Mouse (Mus musculus): ENCODE measurements around the gene Slf2. TPM values are rescaled to one million over a fixed set of nuclear protein-coding genes. Genes with fewer than 3 reads are reported as not detected.

The Slf2 gene
- total and polyA plus RNA-seq, 3 experiments, result 20.6 to 22.9 (median 22.6) TPM

DNA sequence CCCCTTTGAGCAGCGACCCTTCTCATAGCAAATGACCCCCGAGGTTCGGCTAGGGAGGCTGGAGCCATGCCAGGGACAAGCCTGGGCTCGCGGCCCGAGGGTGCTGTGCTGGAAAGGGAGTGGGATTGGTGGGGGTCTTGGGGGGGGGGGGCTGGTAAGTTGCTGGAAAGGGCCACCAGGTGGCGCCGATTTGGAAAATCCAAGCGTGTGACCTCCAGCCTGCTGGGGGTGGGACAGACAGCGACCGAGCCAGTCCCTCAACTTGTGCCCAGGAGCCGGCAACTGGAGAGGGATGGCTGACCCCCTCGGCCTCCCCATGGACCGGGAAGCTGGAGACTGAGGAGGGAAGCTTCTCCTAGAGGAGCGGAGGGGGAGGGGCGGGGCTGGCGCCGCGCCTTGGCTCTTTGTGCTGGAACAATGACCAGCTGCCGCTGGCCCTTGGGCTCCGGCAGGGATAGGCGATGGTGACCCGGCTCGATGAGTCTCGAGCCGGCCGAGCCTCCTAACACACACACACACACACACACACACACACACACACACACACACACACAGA lies 86.3 kb downstream of the Slf2 start:
- dilution Hi-C loops (cut with MboI; ENCODE audit: extremely low pct_ligation_motif_present, extremely low pct_unique_long_range_greater_than_20kb, low sequenced_read_pairs), result no loop called here

DNA sequence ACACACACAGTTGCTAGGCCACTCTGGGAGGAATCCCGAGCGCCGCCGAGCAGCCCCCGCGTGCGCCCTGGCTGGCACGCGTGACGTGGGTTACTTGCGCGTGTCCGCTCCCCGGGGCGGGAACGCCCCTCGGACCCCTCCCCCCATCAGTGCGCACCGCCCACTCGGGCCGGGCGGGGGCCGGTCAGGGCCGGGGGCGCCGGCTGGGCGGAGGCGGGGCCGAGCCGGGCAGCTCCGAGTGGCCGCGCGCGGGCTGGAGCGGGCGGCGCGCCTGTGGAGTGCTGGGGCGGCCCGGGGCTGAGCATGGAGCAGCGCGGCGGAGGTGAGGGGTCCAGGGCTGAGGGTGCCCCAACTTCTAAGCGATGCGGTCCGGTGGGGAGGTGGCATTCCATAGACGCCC lies 87.0 kb downstream of the Slf2 start:
- peaks cover 44% of the 10 kb centered on the region for H3K27me3 ChIP-seq (replicated peaks)
- peaks cover 0 to 4% of the 10 kb centered on the region in 2 experiments for H3K36me3 ChIP-seq (replicated peaks in 1 of 2; ENCODE audit: control insufficient read depth in 1 of 2, insufficient read depth in 1 of 2, low read length in 1 of 2)
- TF ChIP-seq ETS1 (conservative IDR thresholded peaks at IDR 0.05; ENCODE audit: low read depth, low read length) (no peak), IRF4 (IDR thresholded peaks at IDR 0.05; ENCODE audit: low read depth, low read length) (0 out of 2 replicates have a peak, but pooled peaks have one; percentile 23), UBTF (IDR thresholded peaks at IDR 0.05; ENCODE audit: low read depth, low read length) (no peak), JUND (conservative IDR thresholded peaks at IDR 0.05; ENCODE audit: low read depth, low read length) (no peak), MAZ (IDR thresholded peaks at IDR 0.05; ENCODE audit: low read depth, low read length) (0 out of 2 replicates have a peak, but pooled peaks have one; percentile 32), SMC3 (IDR thresholded peaks at IDR 0.05; ENCODE audit: low read depth, low read length) (no peak), BHLHE40 (IDR thresholded peaks at IDR 0.05; ENCODE audit: low read depth, low read length) (peak; percentile 77), POLR2AphosphoS2 (IDR thresholded peaks at IDR 0.05; ENCODE audit: low read depth, low read length) (no peak), NRF1 (IDR thresholded peaks at IDR 0.05; ENCODE audit: low read depth, low read length) (peak; percentile 49), TCF12 (IDR thresholded peaks at IDR 0.05; ENCODE audit: low read depth, low read length) (0 out of 2 replicates have a peak, but pooled peaks have one; percentile 6), USF2 (conservative IDR thresholded peaks at IDR 0.05; ENCODE audit: low read depth, low read length) (no peak), GABPA (IDR thresholded peaks at IDR 0.05; ENCODE audit: insufficient replicate concordance, low read depth, low read length) (no peak), NELFE (IDR thresholded peaks at IDR 0.05; ENCODE audit: low read depth, low read length) (0 out of 2 replicates have a peak, but pooled peaks have one; percentile 23), HCFC1 (IDR thresholded peaks at IDR 0.05; ENCODE audit: low read depth, low read length) (peak; percentile 14; the same call in 1 of the 2 replicates), MXI1 (IDR thresholded peaks at IDR 0.05; ENCODE audit: low read depth, low read length) (peak; percentile 28; the same call in 1 of the 2 replicates), CHD2 (IDR thresholded peaks at IDR 0.05; ENCODE audit: low read length) (peak; percentile 38; the same call in 1 of the 2 replicates)
- H3K4me3 ChIP-seq (replicated peaks in 1 of 3; ENCODE audit: low read depth in 2 of 3, low read length in 2 of 3, poor library complexity in 1 of 3), result peak overlapping the region; percentile 20 to 72 (median 36)
- in situ Hi-C loops (cut with MboI; ENCODE audit: low pct_ligation_motif_present, low pct_unique_long_range_greater_than_20kb, low sequenced_read_pairs), result no loop called here
- peak overlapping the region; percentile 31; the same call in 1 of the 2 replicates for H3K27ac ChIP-seq (ENCODE audit: insufficient read depth, low read depth)
- peak overlapping the region; percentile 87 for H3K9ac ChIP-seq (ENCODE audit: insufficient read depth, low read depth)
- no peak for DNase-seq (ENCODE audit: extremely low read depth)
- peaks cover 5% of the 10 kb centered on the region; the same call in 1 of the 2 replicates for H3K79me2 ChIP-seq (replicated peaks; ENCODE audit: control insufficient read depth, extremely low read depth, insufficient read depth, poor library complexity, severe bottlenecking)
- peaks cover 23 to 43% of the 10 kb centered on the region in 2 experiments for H3K4me1 ChIP-seq (ENCODE audit: control insufficient read depth in 1 of 2, insufficient read depth in 2 of 2)
- H3K9me3 ChIP-seq (replicated peaks; ENCODE audit: low read length), result no peaks in the 10 kb centered on the region
- H3K4me2 ChIP-seq (ENCODE audit: insufficient read depth, low read depth, poor library complexity, severe bottlenecking), result peak overlapping the region; percentile 77
- dilution Hi-C loops (cut with MboI; ENCODE audit: extremely low pct_ligation_motif_present, extremely low pct_unique_long_range_greater_than_20kb, low sequenced_read_pairs), result no loop called here

More for the DNA sequence above, 86.3 kb downstream of the Slf2 start:
- Histone ChIP-seq H3K9me3 (replicated peaks; ENCODE audit: low read length) (no peaks in the 10 kb centered on the region), H3K4me1 (ENCODE audit: control insufficient read depth in 1 of 2, insufficient read depth in 2 of 2) (peaks cover 23 to 43% of the 10 kb centered on the region in 2 experiments), H3K79me2 (replicated peaks; ENCODE audit: control insufficient read depth, extremely low read depth, insufficient read depth, poor library complexity, severe bottlenecking) (peaks cover 5% of the 10 kb centered on the region; the same call in 1 of the 2 replicates), H3K4me3 (replicated peaks in 1 of 3; ENCODE audit: low read depth in 2 of 3, low read length in 2 of 3, poor library complexity in 1 of 3) (peak overlapping the region; percentile 28 to 72 (median 41)), H3K36me3 (replicated peaks in 1 of 2; ENCODE audit: control insufficient read depth in 1 of 2, insufficient read depth in 1 of 2, low read length in 1 of 2) (peaks cover 2 to 10% of the 10 kb centered on the region in 2 experiments), H3K9ac (ENCODE audit: insufficient read depth, low read depth) (peak overlapping the region; percentile 87), H3K27ac (ENCODE audit: insufficient read depth, low read depth) (peak overlapping the region; percentile 73), H3K4me2 (ENCODE audit: insufficient read depth, low read depth, poor library complexity, severe bottlenecking) (peak overlapping the region; percentile 77), H3K27me3 (replicated peaks) (peaks cover 40% of the 10 kb centered on the region)
- in situ Hi-C loops (cut with MboI; ENCODE audit: low pct_ligation_motif_present, low pct_unique_long_range_greater_than_20kb, low sequenced_read_pairs), result no loop called here
- TF ChIP-seq SMC3 (IDR thresholded peaks at IDR 0.05; ENCODE audit: low read depth, low read length) (peak; percentile 25), CHD1 (IDR thresholded peaks at IDR 0.05; ENCODE audit: low read depth, low read length) (no peak), ELF1 (IDR thresholded peaks at IDR 0.05; ENCODE audit: low read depth, low read length) (no peak), CTCF (conservative IDR thresholded peaks at IDR 0.05 in 1 of 2, IDR thresholded peaks at IDR 0.05 in 1 of 2; ENCODE audit: low read depth in 2 of 2, low read length in 2 of 2) (peak in 1 of 2 experiments; percentile 46; a peak in 2 of 4 replicates), HCFC1 (IDR thresholded peaks at IDR 0.05; ENCODE audit: low read depth, low read length) (no peak), MAZ (IDR thresholded peaks at IDR 0.05; ENCODE audit: low read depth, low read length) (peak; percentile 34; the same call in 1 of the 2 replicates), SIN3A (IDR thresholded peaks at IDR 0.05; ENCODE audit: low read length) (peak; percentile 35; the same call in 1 of the 2 replicates), IRF4 (IDR thresholded peaks at IDR 0.05; ENCODE audit: low read depth, low read length) (no peak), ETS1 (conservative IDR thresholded peaks at IDR 0.05; ENCODE audit: low read depth, low read length) (no peak), MAX (IDR thresholded peaks at IDR 0.05; ENCODE audit: low read length) (0 out of 2 replicates have a peak, but pooled peaks have one; percentile 4), POLR2AphosphoS2 (IDR thresholded peaks at IDR 0.05; ENCODE audit: low read depth, low read length) (no peak), USF1 (IDR thresholded peaks at IDR 0.05; ENCODE audit: low read depth, low read length) (no peak), UBTF (IDR thresholded peaks at IDR 0.05; ENCODE audit: low read depth, low read length) (0 out of 2 replicates have a peak, but pooled peaks have one; percentile 54)
- DNase-seq (ENCODE audit: extremely low read depth), result no peak
